Mouse (Mus musculus) left cerebral cortex, adult 18-20 months (tissue): ENCODE measurements around the gene Magi2. TPM values are rescaled to one million over a fixed set of nuclear protein-coding genes. Genes with fewer than 3 reads are reported as not detected.
"Not testable (repeated sequence)": the region's sequence is repeated elsewhere in the genome, so short reads cannot be mapped to it uniquely, and the experiment has no call there.

ENCODE experiments used
- DNase-seq, 2 experiments: peaks; one replicate each; pipeline ENCODE4 v3.0.0; 2021 to 2022; ENCODE audit warnings: low spot score in 2 of 2, mixed read lengths in 1 of 2
- total RNA-seq, 2 experiments: library from RNA; stranded (reverse); gene quantifications; 2 replicates each; pipeline ENCODE4 v1.2.3; 2021

The Magi2 gene
- total RNA-seq, 2 experiments from 2014 or later, result 125 to 134 TPM

GRCm38 (mm10) chr5:20227912-20228762 is 1001.3 kb downstream of the Magi2 start:
- peak in 1 of 2 experiments; percentile 38 for DNase-seq

- no peak for DNase-seq
Observed at GRCm38 (mm10) chr5:20231908-20232307, 1005.1 kb downstream of the Magi2 start.

GRCm38 (mm10) chr5:20241523-20241922 is 1014.7 kb downstream of the Magi2 start:
- DNase-seq, result no peak

GRCm38 (mm10) chr5:20242496-20242895 is 1015.7 kb downstream of the Magi2 start:
- DNase-seq, result no peak

GRCm38 (mm10) chr5:20249382-20249781 is 1022.5 kb downstream of the Magi2 start:
- DNase-seq, result no peak

- no peak for DNase-seq
Observed at GRCm38 (mm10) chr5:20251541-20251940, 1024.7 kb downstream of the Magi2 start.

- no peak for DNase-seq
Observed at GRCm38 (mm10) chr5:20256150-20256868, 1029.5 kb downstream of the Magi2 start.

- no peak for DNase-seq
Observed at GRCm38 (mm10) chr5:20256933-20257332, 1030.1 kb downstream of the Magi2 start.

- DNase-seq, result no peak
Observed at GRCm38 (mm10) chr5:20257419-20257818, 1030.6 kb downstream of the Magi2 start.

GRCm38 (mm10) chr5:20259719-20260118 is 1032.9 kb downstream of the Magi2 start:
- DNase-seq, result no peak

GRCm38 (mm10) chr5:20272680-20273079 is 1045.8 kb downstream of the Magi2 start:
- DNase-seq, result not testable (repeated sequence)

- no peak for DNase-seq
Observed at GRCm38 (mm10) chr5:20275632-20276031, 1048.8 kb downstream of the Magi2 start.

GRCm38 (mm10) chr5:20285080-20285840 is 1058.4 kb downstream of the Magi2 start:
- no peak for DNase-seq

GRCm38 (mm10) chr5:20294521-20294920 is 1067.7 kb downstream of the Magi2 start:
- DNase-seq, result no peak

GRCm38 (mm10) chr5:20299816-20300215 is 1073.0 kb downstream of the Magi2 start:
- DNase-seq, result no peak

GRCm38 (mm10) chr5:20303056-20303965 is 1076.5 kb downstream of the Magi2 start:
- peak; percentile 43 to 44 for DNase-seq

GRCm38 (mm10) chr5:20320970-20321369 is 1094.1 kb downstream of the Magi2 start:
- DNase-seq, result no peak

GRCm38 (mm10) chr5:20325290-20325689 is 1098.5 kb downstream of the Magi2 start:
- DNase-seq, result no peak

- no peak for DNase-seq
Observed at GRCm38 (mm10) chr5:20328901-20329300, 1102.1 kb downstream of the Magi2 start.

GRCm38 (mm10) chr5:20330025-20330424 is 1103.2 kb downstream of the Magi2 start:
- DNase-seq, result no peak
